Mouse (Mus musculus) right cerebral cortex, postnatal 25 days (tissue): ENCODE data around the gene Itga7.
A peak's percentile ranks its signal among the peaks of the same experiment; 100 is the strongest.
"Not testable (repeated sequence)": the region's sequence is repeated elsewhere in the genome, so short reads cannot be mapped to it uniquely, and the experiment has no call there.

Source experiments
- DNase-seq: peaks from one replicate; pipeline ENCODE4 v3.0.0; 2022

The Itga7 gene

GRCm38 (mm10) chr10:128937756-128938390 lies 4.3 kb downstream of the Itga7 start:
- DNase-seq: no peak

GRCm38 (mm10) chr10:128938457-128938856 lies 4.8 kb downstream of the Itga7 start:
- no peak for DNase-seq

- DNase-seq: no peak
Measured at GRCm38 (mm10) chr10:128938974-128939373, 5.4 kb downstream of the Itga7 start.

- DNase-seq: no peak
Measured at GRCm38 (mm10) chr10:128940475-128941061, 7.0 kb downstream of the Itga7 start.

- DNase-seq: no peak
Measured at GRCm38 (mm10) chr10:128945675-128946074, 12.1 kb downstream of the Itga7 start.

GRCm38 (mm10) chr10:128947496-128947895 lies 13.9 kb downstream of the Itga7 start:
- no peak for DNase-seq

GRCm38 (mm10) chr10:128950208-128950887 lies 16.7 kb downstream of the Itga7 start:
- no peak for DNase-seq

- DNase-seq: no peak
Measured at GRCm38 (mm10) chr10:128958340-128958739, 24.7 kb downstream of the Itga7 start.

GRCm38 (mm10) chr10:128960142-128960541 lies 26.5 kb downstream of the Itga7 start:
- no peak for DNase-seq

GRCm38 (mm10) chr10:128960590-128961584 lies 27.3 kb downstream of the Itga7 start, which contains the start of gene Mettl7b:
Gene Mettl7b, minus strand, starts transcription at chr10:128960988.
- DNase-seq: no peak

- no peak for DNase-seq
Measured at GRCm38 (mm10) chr10:128964961-128965360, 31.3 kb downstream of the Itga7 start.

GRCm38 (mm10) chr10:128965871-128966270 lies 32.3 kb downstream of the Itga7 start:
- no peak for DNase-seq

- DNase-seq: no peak
Measured at GRCm38 (mm10) chr10:128968341-128968749, 34.7 kb downstream of the Itga7 start.

GRCm38 (mm10) chr10:128970740-128971250 lies 37.2 kb downstream of the Itga7 start:
- no peak for DNase-seq

- DNase-seq: no peak
Measured at GRCm38 (mm10) chr10:128972841-128973240, 39.2 kb downstream of the Itga7 start.

GRCm38 (mm10) chr10:128976395-128976794 lies 42.8 kb downstream of the Itga7 start:
- no peak for DNase-seq

GRCm38 (mm10) chr10:128977522-128978114 lies 44.0 kb downstream of the Itga7 start:
- DNase-seq: peak; percentile 32

- DNase-seq: no peak
Measured at GRCm38 (mm10) chr10:128980644-128981365, 47.2 kb downstream of the Itga7 start.

GRCm38 (mm10) chr10:128989131-128989530 lies 55.5 kb downstream of the Itga7 start, which contains the start of gene Olfr9:
Gene Olfr9, plus strand, starts transcription at chr10:128989431.
- not testable (repeated sequence) for DNase-seq

- not testable (repeated sequence) for DNase-seq
Measured at GRCm38 (mm10) chr10:128990129-128990850, 56.7 kb downstream of the Itga7 start.

- no peak for DNase-seq
Measured at GRCm38 (mm10) chr10:128990994-128991393, 57.4 kb downstream of the Itga7 start.
